Mouse (Mus musculus) urinary bladder, postnatal 10 days (tissue): ENCODE measurements around the gene Errfi1.
"Not testable (repeated sequence)": the region's sequence is repeated elsewhere in the genome, so short reads cannot be mapped to it uniquely, and the experiment has no call there.

ENCODE experiments used
- DNase-seq: peaks from one replicate; pipeline ENCODE4 v3.0.0; 2022; ENCODE audit warnings: low spot score

Errfi1 gene

DNA sequence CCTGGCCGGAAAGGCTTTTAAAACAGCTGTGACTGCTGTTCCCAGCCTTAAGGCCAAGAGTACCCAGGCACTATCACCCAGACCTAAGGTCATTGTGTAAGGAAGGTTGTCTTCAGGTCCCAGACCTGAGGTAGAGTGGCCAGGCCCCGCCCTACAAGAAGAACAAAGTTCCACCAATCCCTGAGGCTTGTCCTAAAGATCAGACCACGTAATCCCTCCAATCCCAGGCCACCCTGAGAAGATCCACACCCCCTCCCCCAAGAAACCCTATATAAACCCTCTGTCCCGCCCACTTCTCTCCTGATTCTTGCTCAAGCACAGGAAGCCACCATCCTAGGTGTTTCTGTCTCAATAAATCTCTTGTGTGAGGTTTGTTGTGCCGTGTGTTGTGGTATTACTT lies 26.6 kb downstream of the Errfi1 start:
- DNase-seq = no peak

DNA sequence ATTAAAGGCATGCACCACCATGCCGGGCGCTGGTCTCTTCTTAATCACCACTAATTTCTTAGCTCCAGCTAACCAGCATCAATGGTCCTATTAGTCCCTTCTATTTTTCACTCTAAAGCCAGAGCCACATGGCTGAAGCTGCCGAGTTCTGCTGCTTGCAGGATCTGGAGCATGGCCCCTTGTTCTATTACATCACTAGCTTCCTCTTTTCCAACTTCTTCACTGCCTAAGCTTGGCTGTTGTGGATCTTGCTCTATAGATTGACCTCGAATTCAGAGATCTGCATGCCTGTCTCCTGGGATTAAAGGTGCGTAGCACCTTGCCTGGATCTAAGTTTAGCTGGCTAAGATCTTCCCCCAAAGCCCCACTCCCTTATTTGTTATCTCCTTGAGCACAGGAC lies 28.9 kb downstream of the Errfi1 start:
- no peak for DNase-seq

DNA sequence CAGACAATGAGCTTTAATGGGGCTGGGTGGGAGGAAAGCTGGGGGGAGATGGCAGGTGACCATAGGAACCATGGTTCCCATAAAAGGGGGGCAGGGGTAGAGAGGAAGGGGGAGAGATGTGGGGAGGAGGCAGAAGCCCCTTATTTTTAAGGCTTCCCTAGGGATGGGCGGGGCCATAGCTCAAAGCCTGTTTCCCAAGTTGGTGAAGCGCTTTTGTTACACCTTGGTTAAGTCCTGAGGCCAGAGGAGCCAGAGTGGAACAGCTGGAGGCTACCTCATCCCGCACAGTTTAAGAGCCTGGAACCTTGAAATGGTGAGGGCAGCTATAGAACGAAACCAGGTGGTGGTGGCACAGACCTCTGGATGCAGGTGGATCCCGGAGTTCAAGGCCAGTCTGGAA lies 34.2 kb downstream of the Errfi1 start:
- no peak for DNase-seq

- DNase-seq = no peak
These were observed 34.8 kb downstream of the Errfi1 start for GRCm38 (mm10) chr4:150888492-150888891.

- no peak for DNase-seq
These were observed 35.7 kb downstream of the Errfi1 start for GRCm38 (mm10) chr4:150889273-150889954.

DNA sequence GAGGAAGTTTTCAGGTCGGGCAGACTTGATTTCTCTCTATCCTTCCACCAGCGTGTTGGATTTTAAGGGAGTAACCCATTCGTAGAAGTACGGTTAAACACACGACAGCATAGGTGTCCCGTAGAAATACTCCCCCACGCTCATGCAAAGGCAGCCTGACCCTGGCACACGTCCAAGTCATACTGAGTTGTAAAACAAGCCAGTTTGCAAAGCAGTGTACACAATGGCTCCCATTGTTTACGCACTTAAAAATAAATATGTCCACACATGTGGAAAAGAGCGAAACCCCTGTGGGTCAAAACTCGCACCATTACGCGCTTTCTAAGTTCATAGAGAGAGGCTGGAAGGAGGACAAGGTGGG lies 36.2 kb downstream of the Errfi1 start:
- no peak for DNase-seq

GRCm38 (mm10) chr4:150891308-150891707 lies 37.6 kb downstream of the Errfi1 start:
- DNase-seq = no peak

DNA sequence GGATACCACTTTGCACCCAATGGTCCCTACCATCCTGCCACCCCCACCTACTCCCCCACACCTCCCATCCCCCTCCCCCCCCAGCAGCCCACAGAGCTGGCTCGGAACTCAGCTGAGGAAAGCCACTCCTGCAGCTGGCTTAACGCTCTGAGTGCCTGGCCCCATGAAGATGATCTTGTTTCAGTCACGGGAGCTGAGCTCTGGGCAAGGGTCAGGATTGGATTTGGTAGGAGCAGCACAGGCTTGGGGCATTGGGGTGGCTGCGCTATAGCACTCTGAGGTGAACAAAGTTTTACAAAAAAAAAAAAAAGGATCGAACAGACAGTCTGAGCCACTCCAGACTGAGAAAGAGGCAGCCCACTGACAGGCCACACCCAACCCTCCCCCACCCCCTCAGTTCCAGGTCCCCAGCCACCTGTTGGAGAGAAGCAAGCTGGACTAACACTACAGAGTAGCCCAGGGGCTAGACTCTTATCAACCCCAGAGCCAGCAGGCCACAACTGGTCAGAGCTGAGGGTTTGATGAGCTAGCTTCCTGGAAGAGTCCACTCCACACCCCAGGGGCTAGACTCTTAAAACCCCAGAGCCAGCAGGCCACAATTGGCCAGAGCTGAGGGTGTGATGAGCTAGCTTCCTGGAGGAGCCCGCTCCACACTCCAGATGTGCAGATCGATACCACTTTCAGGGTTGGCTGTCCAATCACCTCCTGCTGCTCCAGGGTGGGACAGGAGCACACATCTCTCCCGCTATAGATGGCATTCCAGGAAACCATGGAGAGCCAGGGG lies 41.2 kb downstream of the Errfi1 start:
- DNase-seq = no peak

DNA sequence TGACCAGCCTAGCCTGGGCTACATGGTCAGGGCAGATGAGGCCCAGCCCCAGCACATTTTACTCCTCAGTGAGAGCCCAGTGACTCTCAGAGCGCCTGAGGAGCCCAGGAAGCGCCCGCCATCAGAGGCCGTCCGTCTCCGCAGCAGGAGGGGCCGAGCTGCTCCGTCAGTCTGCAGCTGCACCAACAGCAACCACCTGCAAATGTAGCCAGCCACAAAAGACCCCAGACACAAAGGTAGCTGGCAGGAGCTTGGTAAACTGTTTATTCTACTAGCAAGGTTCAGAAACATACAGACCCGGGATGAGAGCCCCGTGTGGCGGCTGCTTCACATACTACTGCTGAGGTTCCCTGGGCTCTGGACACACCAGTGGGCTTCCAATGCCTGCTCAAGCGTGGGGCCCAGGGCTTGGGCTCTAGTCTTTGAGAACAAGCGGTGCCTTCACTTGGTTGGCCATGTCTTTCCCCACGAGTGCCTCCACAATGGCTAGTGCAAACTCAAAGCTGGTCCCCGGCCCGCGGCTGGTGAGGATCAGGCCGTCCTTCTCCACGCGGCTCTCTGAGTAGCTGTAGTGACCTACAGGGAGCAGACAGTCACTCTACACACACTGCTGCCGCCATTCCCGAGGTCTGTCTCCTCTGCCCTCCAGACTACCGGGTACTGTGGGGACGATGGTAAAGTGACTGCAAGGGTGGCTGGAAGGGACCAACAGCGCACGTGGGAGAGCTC lies 43.3 kb downstream of the Errfi1 start:
- no peak for DNase-seq

GRCm38 (mm10) chr4:150898716-150899365 lies 45.1 kb downstream of the Errfi1 start:
- DNase-seq = no peak

- DNase-seq = no peak
These were observed 46.8 kb downstream of the Errfi1 start for GRCm38 (mm10) chr4:150900486-150900885.

- no peak for DNase-seq
These were observed 47.9 kb downstream of the Errfi1 start for GRCm38 (mm10) chr4:150901651-150902050.

GRCm38 (mm10) chr4:150902062-150902461 lies 48.3 kb downstream of the Errfi1 start:
- no peak for DNase-seq

GRCm38 (mm10) chr4:150903091-150903742 lies 49.5 kb downstream of the Errfi1 start:
- no peak for DNase-seq

DNA sequence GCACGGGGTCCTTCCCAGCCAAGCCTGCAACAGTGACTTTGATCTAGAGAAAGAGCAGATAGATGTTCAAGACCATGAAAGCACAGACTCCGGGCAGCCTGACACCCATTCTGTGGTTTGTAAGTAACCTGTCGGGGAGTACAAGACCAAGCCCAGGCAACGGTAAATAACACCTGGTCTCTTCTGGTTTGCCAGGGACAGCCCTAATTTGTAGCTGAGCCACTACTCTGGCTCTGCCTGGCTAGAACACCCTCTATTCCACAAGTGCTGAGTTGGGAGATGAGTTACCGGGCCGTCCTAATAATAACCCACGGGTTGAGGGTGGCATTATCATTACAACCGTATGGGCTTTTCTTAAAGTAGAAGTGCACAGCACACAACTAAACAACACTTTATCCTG lies 53.4 kb downstream of the Errfi1 start:
- DNase-seq = no peak

DNA sequence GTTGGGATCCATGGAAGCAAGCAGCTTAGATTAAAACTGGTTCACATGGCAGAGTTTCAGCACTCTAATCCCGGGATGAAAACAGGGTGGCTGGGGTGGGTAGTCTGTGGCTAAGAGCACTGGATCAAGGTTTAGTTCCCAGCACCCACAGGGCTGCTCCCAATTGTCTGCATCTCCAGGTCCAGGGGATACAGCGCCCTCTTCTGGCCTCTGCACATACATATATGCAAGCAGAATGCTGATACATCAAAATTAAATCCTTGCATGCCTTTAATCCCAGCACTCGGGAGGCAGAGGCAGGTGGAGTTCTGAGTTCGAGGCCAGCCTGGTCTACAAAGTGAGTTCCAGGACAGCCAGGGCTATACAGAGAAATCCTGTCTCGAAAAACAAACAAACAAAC lies 54.8 kb downstream of the Errfi1 start:
- not testable (repeated sequence) for DNase-seq

DNA sequence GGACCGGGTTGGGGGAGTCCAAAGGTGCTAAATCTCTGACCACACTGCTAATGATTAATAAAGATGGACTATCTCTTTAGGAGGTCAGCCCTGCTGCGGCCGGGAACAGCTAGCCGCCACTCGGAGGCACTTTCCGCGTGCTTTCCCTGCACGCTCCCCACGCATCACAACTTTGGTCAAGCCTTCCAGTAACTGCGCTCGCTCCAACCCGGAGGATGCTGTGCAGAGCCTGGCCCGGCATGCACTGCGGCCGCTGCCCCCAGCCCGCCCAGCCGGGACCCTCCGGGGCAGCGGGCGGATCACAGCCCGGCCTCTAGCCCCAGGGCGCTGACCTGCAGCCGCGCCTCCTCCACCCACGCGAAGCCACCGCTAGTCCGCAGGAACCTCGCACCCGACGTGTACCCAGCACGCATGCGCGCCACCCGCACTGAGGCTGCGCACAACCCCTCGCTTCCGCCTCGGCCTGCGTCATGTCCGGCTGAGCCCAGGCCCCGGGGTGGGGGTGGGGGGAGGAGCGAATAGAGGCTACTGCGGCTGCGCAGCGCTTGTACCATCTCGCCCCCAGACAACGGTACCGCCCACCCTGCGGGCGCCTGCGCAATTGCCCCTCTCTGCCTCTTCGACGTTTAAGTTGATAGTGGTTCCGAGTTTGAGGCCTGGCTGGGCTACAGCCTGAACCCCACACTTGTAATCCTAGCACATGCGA lies 55.9 kb downstream of the Errfi1 start:
- DNase-seq = peak; percentile 97

GRCm38 (mm10) chr4:150910164-150910951 lies 56.6 kb downstream of the Errfi1 start:
- no peak for DNase-seq

- no peak for DNase-seq
These were observed 60.0 kb downstream of the Errfi1 start for GRCm38 (mm10) chr4:150913743-150914142.

DNA sequence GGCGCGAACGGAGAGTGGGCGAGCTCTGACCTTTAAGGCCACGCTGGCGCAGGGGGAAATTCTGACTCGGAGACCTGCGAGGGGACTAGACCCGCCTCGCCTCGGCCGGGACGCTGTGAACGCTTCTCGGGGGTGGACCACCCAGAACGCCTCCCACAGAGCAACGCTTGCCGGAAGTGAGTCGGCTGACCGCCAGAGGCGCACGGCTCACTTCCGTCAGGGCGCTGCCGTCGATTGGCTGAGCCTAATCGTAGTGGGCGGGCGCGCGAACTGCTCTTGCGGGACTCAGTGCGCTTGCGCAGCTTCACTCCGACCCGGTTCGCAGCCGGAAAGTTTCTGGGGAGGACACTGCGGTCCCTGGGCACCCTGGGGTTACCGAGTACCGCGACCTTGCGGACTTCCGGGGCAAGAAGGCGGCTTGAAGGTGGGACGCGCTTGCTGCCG lies 60.6 kb downstream of the Errfi1 start, which contains the start of the genes Park7 and Tnfrsf9:
Park7 (minus strand) TSS at position 148 of the 444 bp plus-strand sequence.
Tnfrsf9 (plus strand) TSS at position 273 of the 444 bp plus-strand sequence.
- DNase-seq = peak; percentile 87
